Mouse (Mus musculus): Measurements from ENCODE around the gene Gm10638.

Gene Gm10638

DNA sequence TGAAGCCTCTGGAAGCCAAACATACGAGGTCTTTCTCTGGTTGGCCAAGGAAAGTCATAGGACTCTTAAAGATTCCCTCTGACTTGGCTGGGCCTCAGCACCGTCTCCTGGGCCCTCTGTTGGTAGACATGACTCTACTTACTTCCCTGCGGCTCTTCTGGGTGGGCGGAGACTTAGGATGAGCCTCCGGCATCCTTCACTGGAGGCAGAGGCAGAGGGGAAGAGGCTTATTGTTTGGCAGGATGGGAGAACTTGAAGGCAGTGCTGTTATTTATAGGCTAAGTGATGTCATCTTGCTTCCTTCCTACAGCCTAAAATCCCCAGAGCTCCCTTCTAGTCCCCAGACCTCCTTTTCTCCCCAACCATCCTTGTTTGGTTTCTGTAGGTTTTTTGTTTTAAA is 41.0 kb downstream of the Gm10638 start:
- DNase-seq (ENCODE audit: low read depth, low spot score): peak; percentile 28

- DNase-seq (ENCODE audit: low read depth, low spot score): no peak
These were observed 42.5 kb downstream of the Gm10638 start for GRCm38 (mm10) chr8:86787891-86788420.

GRCm38 (mm10) chr8:86789576-86789975 is 44.1 kb downstream of the Gm10638 start:
- DNase-seq (ENCODE audit: low read depth, low spot score): no peak

- DNase-seq (ENCODE audit: low read depth, low spot score): no peak
These were observed 46.0 kb downstream of the Gm10638 start for GRCm38 (mm10) chr8:86791542-86791941.

DNA sequence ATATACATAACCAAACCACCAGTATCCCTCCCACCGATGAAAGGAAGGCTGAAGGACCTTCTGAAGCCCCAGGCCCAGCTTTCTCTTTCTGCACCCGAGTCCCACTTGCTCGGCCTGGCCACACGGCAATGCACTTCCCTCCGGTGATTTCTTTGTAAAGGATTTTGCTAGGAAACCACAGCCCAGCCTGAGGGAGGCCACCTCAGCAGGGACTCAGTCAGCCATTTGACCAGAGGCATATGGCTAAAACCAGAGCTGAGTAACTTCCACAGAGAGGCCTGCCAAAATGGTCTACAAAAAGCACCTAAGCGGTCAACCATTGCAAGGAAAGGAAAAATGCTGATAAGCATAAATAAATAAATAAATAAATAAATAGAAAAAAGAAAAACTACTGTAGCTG is 49.2 kb downstream of the Gm10638 start:
- DNase-seq (ENCODE audit: low read depth, low spot score): no peak

Measured in WW6 (cell line).